ENCODE assay signal across 8 mouse cellular contexts in the genomic region with DNA sequence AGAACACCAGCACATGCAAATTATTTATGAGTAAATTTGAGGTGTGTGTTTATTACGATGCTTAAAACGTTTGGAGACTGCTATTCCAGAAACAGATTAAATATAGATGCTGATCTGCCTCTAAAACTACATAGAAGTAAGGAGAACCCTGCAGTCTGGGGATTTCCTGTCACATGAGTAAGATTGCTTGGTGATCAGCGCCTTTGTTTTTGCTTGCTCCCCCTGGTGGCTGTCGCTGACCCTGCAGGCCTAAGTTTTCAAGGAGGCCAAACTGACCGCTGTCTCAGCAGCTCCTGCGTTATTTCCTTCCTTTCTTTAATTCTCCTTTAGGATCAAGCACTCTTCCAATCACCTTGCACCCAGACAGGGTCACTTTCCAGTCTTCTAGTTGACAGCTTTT. TPM values are rescaled to one million over a fixed set of nuclear protein-coding genes. Genes with fewer than 3 reads are reported as not detected.
DNase-seq lines count a peak whose midpoint lies in the region; TF ChIP-seq lines count a peak whose summit lies in the region.

No protein-coding gene starts in this region.

- in situ Hi-C loops in CH12.LX (cut with MboI; ENCODE audit: low pct_ligation_motif_present, low pct_unique_long_range_greater_than_20kb, low sequenced_read_pairs): no loop called here

- TF ChIP-seq EP300 in CH12.LX (IDR thresholded peaks at IDR 0.05; ENCODE audit: low read length): no peak

- H3K27me3 ChIP-seq in CH12.LX (replicated peaks): no peaks in the 10 kb centered on the region
- H3K27me3 ChIP-seq in embryonic facial prominence, embryonic 10.5 days (replicated peaks; ENCODE audit: low read depth, poor library complexity, severe bottlenecking): no peaks in the 10 kb centered on the region

- peaks cover 2 to 12% of the 10 kb centered on the region in 2 experiments; a peak in 2 of 4 replicates for H3K4me1 ChIP-seq in CH12.LX (ENCODE audit: control insufficient read depth in 1 of 2, insufficient read depth in 2 of 2)
- 0 out of 2 replicates have a peak, but pooled peaks cover 3% of the 10 kb centered on the region for H3K4me1 ChIP-seq in embryonic facial prominence, embryonic 10.5 days

- peak; percentile 93 for TF ChIP-seq CTCF in CH12.LX (conservative IDR thresholded peaks at IDR 0.05 in 1 of 2, IDR thresholded peaks at IDR 0.05 in 1 of 2; ENCODE audit: low read depth in 2 of 2, low read length in 2 of 2)

- peak; percentile 72 for DNase-seq in CH12.LX (ENCODE audit: extremely low read depth)
- DNase-seq in adrenal gland, postnatal 10 days: peak; percentile 86
- peak; percentile 77 for DNase-seq in embryonic facial prominence, embryonic 10.5 days (ENCODE audit: low spot score)
- DNase-seq in heart, adult 9 months (ENCODE audit: low spot score in 2 of 2): peak; percentile 31 to 57
- DNase-seq in layer of hippocampus, adult 18-20 months (ENCODE audit: low spot score in 2 of 2): peak; percentile 58 to 82
- DNase-seq in lung, postnatal 25 days (ENCODE audit: low spot score): peak; percentile 74
- DNase-seq in right cerebral cortex, adult 18-20 months: peak; percentile 51
- DNase-seq in urinary bladder, postnatal 10 days (ENCODE audit: low spot score): peak; percentile 24

- no peak overlapping the region for H3K27ac ChIP-seq in CH12.LX (ENCODE audit: insufficient read depth, low read depth)
- H3K27ac ChIP-seq in embryonic facial prominence, embryonic 10.5 days (replicated peaks): no peak overlapping the region

- no peak overlapping the region for H3K4me3 ChIP-seq in CH12.LX (replicated peaks in 1 of 3; ENCODE audit: low read depth in 2 of 3, low read length in 2 of 3, poor library complexity in 1 of 3)
- no peak overlapping the region for H3K4me3 ChIP-seq in embryonic facial prominence, embryonic 10.5 days

- WGBS in embryonic facial prominence, embryonic 10.5 days: 14% methylated on average over 6 of the region's 6 CpGs

- H3K36me3 ChIP-seq in CH12.LX (replicated peaks in 1 of 2; ENCODE audit: control insufficient read depth in 1 of 2, insufficient read depth in 1 of 2, low read length in 1 of 2): peaks cover 0 to 12% of the 10 kb centered on the region in 2 experiments
- H3K36me3 ChIP-seq in embryonic facial prominence, embryonic 10.5 days (replicated peaks): no peaks in the 10 kb centered on the region

- no peak for TF ChIP-seq POLR2A in CH12.LX (IDR thresholded peaks at IDR 0.05; ENCODE audit: low read depth, low read length)

- no peak overlapping the region for H3K4me2 ChIP-seq in CH12.LX (ENCODE audit: insufficient read depth, low read depth, poor library complexity, severe bottlenecking)

- no peak overlapping the region for H3K9ac ChIP-seq in CH12.LX (ENCODE audit: insufficient read depth, low read depth)

- TF ChIP-seq RAD21 in CH12.LX (IDR thresholded peaks at IDR 0.05; ENCODE audit: low read depth, low read length): peak; percentile 67

- H3K9me3 ChIP-seq in CH12.LX (replicated peaks; ENCODE audit: low read length): no peaks in the 10 kb centered on the region
- H3K9me3 ChIP-seq in embryonic facial prominence, embryonic 10.5 days: no peaks in the 10 kb centered on the region

- no peaks in the 10 kb centered on the region for H3K79me2 ChIP-seq in CH12.LX (replicated peaks; ENCODE audit: control insufficient read depth, extremely low read depth, insufficient read depth, poor library complexity, severe bottlenecking)

- dilution Hi-C loops in CH12.LX (cut with MboI; ENCODE audit: extremely low pct_ligation_motif_present, extremely low pct_unique_long_range_greater_than_20kb, low sequenced_read_pairs): no loop called here

TF ChIP-seq in CH12.LX, 34 proteins besides CTCF, POLR2A, EP300 and RAD21:
- TF ChIP-seq CHD2 (IDR thresholded peaks at IDR 0.05; ENCODE audit: low read length) (no peak), JUN (IDR thresholded peaks at IDR 0.05; ENCODE audit: insufficient read depth, low read depth, low read length) (no peak), PAX5 (IDR thresholded peaks at IDR 0.05; ENCODE audit: low read length) (no peak), E2F4 (IDR thresholded peaks at IDR 0.05; ENCODE audit: insufficient replicate concordance, low read depth, low read length) (no peak), MAX (IDR thresholded peaks at IDR 0.05; ENCODE audit: low read length) (no peak), SMC3 (IDR thresholded peaks at IDR 0.05; ENCODE audit: low read depth, low read length) (peak; percentile 98), MAZ (IDR thresholded peaks at IDR 0.05; ENCODE audit: low read depth, low read length) (no peak), ZKSCAN1 (IDR thresholded peaks at IDR 0.05; ENCODE audit: borderline replicate concordance, low read depth, low read length) (no peak), BHLHE40 (IDR thresholded peaks at IDR 0.05; ENCODE audit: low read depth, low read length) (peak; percentile 87), TBP (conservative IDR thresholded peaks at IDR 0.05; ENCODE audit: low read depth, low read length) (no peak), ZC3H11A (IDR thresholded peaks at IDR 0.05; ENCODE audit: low read depth, low read length) (no peak; the same call in 1 of the 2 replicates), USF2 (conservative IDR thresholded peaks at IDR 0.05; ENCODE audit: low read depth, low read length) (peak; percentile 48; the same call in 1 of the 2 replicates), USF1 (IDR thresholded peaks at IDR 0.05; ENCODE audit: low read depth, low read length) (peak; percentile 57; the same call in 1 of the 2 replicates), GABPA (IDR thresholded peaks at IDR 0.05; ENCODE audit: insufficient replicate concordance, low read depth, low read length) (no peak), IRF4 (IDR thresholded peaks at IDR 0.05; ENCODE audit: low read depth, low read length) (no peak), CHD1 (IDR thresholded peaks at IDR 0.05; ENCODE audit: low read depth, low read length) (no peak), ELF1 (IDR thresholded peaks at IDR 0.05; ENCODE audit: low read depth, low read length) (peak; percentile 57)

RNA-seq across cellular contexts. Expression of gene Lrp11, which starts 11.0 kb away (rescaled TPM):
- 4.7 and 5.4 TPM in 2 replicates for total RNA-seq in CH12.LX (2012; rRNA removed)
- total RNA-seq in CH12.LX (2014; rRNA removed): 4.9 and 5.1 TPM in 2 replicates
- 4.4 and 6.0 TPM in 2 replicates for polyA plus RNA-seq in CH12.LX (2012; ENCODE audit: insufficient read length, low read depth)
- 10 to 100 TPM; 12.9 to 16.5 TPM for total RNA-seq in adrenal gland, postnatal 10 days (2021)
- polyA plus RNA-seq in embryonic facial prominence, embryonic 10.5 days (2016; fragmentation: Nextera tagmentation; extraction: Ambion mirVana): 4.8 and 5.2 TPM in 2 replicates
- 100 to 1,000 TPM; 197 to 207 TPM for total RNA-seq in layer of hippocampus, adult 18-20 months (2021)

Comparison
In these comparisons a context has a peak if more than half of its experiments do, and no peak if none do; other contexts are left out.
1. DNase-seq: peak in every context shown above with its lines; median percentile 86 in adrenal gland, postnatal 10 days; 77 in embryonic facial prominence, embryonic 10.5 days; 74 in lung, postnatal 25 days; 72 in CH12.LX; 70 in layer of hippocampus, adult 18-20 months; 51 in right cerebral cortex, adult 18-20 months; 44 in heart, adult 9 months; 24 in urinary bladder, postnatal 10 days.
2. RNA of gene Lrp11, which starts 11.0 kb away (total RNA-seq): 197 to 207 TPM in layer of hippocampus, adult 18-20 months; 12.9 to 16.5 TPM in adrenal gland, postnatal 10 days and 4.7 to 5.4 TPM in CH12.LX; every median in the first group is over 10 times any median in the second.